Mouse (Mus musculus): ENCODE measurements around the gene Mpnd. TPM values are rescaled to one million over a fixed set of nuclear protein-coding genes. Genes with fewer than 3 reads are reported as not detected.
A peak's percentile ranks its signal among the peaks of the same experiment; 100 is the strongest.

The Mpnd gene
- polyA plus RNA-seq, 1 experiment from 2014 or later, result 115 TPM

DNA sequence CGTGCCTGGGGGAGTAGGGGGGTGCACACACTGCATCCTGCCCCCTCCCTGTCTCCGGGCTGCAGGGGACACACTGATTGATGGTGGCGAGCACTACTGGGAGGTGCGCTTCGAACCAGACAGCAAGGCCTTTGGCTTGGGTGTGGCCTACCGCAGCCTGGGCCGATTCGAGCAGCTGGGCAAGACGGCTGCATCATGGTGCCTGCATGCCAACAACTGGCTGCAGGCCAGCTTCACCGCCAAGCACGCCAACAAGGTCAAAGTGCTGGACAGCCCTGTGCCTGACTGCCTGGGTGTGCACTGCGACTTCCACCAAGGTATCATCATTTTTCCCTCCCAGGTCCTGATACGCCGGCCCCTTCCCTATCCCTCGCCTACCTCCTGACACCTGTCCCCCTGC, 9.5 kb upstream of the Mpnd start:
- Histone ChIP-seq H3K9ac (ENCODE audit: low read length) (no peak overlapping the region), H3K9me3 (ENCODE audit: control insufficient read depth, low read length) (no peaks in the 10 kb centered on the region), H3K4me3 (ENCODE audit: low read depth, low read length) (no peak overlapping the region), H3K36me3 (ENCODE audit: control insufficient read depth, insufficient read depth, low read length) (no peaks in the 10 kb centered on the region), H3K4me1 (replicated peaks; ENCODE audit: control insufficient read depth, insufficient read depth, low read length) (no peaks in the 10 kb centered on the region), H3K27ac (ENCODE audit: low read depth) (no peak overlapping the region), H3K4me2 (ENCODE audit: low read length) (no peak overlapping the region), H3K27me3 (replicated peaks; ENCODE audit: control insufficient read depth, insufficient read depth, low read length) (peaks cover 7% of the 10 kb centered on the region; the same call in 1 of the 2 replicates)
- no peak for DNase-seq (ENCODE audit: low spot score)
- WGBS, result 82% methylated on average over 15 of the region's 15 CpGs
- no peak for ATAC-seq (replicated peaks; ENCODE audit: low FRiP score, low TSS enrichment, low read depth)

DNA sequence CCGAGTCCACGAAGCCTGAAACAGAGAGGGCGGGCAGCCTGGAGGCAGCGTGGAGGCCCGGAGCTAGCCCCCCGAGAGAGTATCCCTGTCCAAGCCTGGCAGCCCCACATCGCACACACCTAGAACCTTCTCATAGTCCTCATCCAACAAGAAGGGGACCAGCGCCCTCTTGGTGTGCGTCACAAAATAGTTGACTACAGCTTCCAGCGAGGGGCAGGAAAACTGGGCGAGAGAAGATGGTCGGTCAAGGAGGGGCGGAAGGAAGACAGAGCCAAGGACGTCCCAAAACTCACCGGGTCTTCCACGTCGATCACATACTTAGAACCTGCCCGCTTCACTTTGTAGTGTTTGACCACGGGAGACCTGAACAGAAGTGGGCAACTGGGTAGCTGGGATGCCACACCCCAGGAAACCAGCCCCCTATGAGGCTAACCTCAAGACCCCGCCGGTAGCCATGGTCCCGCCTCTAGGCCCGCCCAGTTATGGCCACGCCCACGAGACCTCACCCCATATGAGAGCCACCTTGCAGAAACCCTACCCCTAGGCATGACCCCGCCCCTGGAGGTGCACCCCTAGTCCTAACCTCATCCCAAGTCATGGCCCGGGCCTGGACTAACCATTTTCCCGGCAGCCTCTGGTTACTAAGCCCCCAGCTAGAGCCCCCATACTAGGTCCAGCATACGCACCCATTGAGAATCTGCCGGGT, 5.6 kb upstream of the Mpnd start:
- Histone ChIP-seq H3K27me3 (replicated peaks; ENCODE audit: control insufficient read depth, insufficient read depth, low read length) (peaks cover 8% of the 10 kb centered on the region; the same call in 1 of the 2 replicates), H3K4me2 (ENCODE audit: low read length) (peak overlapping the region; percentile 11), H3K36me3 (ENCODE audit: control insufficient read depth, insufficient read depth, low read length) (no peaks in the 10 kb centered on the region), H3K4me3 (ENCODE audit: low read depth, low read length) (no peak overlapping the region), H3K9ac (ENCODE audit: low read length) (no peak overlapping the region), H3K4me1 (replicated peaks; ENCODE audit: control insufficient read depth, insufficient read depth, low read length) (no peaks in the 10 kb centered on the region), H3K9me3 (ENCODE audit: control insufficient read depth, low read length) (no peaks in the 10 kb centered on the region), H3K27ac (ENCODE audit: low read depth) (no peak overlapping the region)
- peak; percentile 26; the same call in 1 of the 2 replicates for ATAC-seq (replicated peaks; ENCODE audit: low FRiP score, low TSS enrichment, low read depth)
- WGBS, result 10% methylated on average over 30 of the region's 30 CpGs
- DNase-seq (ENCODE audit: low spot score), result no peak

DNA sequence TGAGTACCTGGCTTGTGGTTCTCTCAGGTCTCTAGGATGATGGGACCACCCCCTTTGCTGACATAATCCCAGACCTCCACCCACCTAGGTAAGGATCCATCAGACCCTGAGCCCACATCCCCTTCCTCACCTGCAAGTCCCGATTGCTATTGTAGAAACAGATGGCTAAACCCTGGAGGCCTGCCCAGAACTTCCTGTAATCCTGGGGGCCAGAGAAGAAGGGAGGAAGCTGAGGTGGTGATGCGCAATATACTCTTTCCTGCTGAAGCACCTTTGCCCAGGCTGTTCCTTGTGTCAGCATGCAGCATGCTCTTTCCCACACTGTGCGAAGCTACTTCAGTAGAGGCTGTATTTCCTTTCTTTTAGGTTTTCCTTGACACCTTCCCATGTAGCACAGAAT, 2.5 kb upstream of the Mpnd start:
- ATAC-seq (replicated peaks; ENCODE audit: low FRiP score, low TSS enrichment, low read depth), result no peak
- no peaks in the 10 kb centered on the region for H3K9me3 ChIP-seq (ENCODE audit: control insufficient read depth, low read length)
- H3K36me3 ChIP-seq (ENCODE audit: control insufficient read depth, insufficient read depth, low read length), result no peaks in the 10 kb centered on the region
- WGBS, result 84% methylated on average over 3 of the region's 3 CpGs
- H3K9ac ChIP-seq (ENCODE audit: low read length), result no peak overlapping the region
- peaks cover 10% of the 10 kb centered on the region; the same call in 1 of the 2 replicates for H3K4me1 ChIP-seq (replicated peaks; ENCODE audit: control insufficient read depth, insufficient read depth, low read length)
- DNase-seq (ENCODE audit: low spot score), result no peak
- H3K4me2 ChIP-seq (ENCODE audit: low read length), result no peak overlapping the region
- H3K4me3 ChIP-seq (ENCODE audit: low read depth, low read length), result no peak overlapping the region
- H3K27me3 ChIP-seq (replicated peaks; ENCODE audit: control insufficient read depth, insufficient read depth, low read length), result peaks cover 8% of the 10 kb centered on the region; the same call in 1 of the 2 replicates
- H3K27ac ChIP-seq (ENCODE audit: low read depth), result no peak overlapping the region

DNA sequence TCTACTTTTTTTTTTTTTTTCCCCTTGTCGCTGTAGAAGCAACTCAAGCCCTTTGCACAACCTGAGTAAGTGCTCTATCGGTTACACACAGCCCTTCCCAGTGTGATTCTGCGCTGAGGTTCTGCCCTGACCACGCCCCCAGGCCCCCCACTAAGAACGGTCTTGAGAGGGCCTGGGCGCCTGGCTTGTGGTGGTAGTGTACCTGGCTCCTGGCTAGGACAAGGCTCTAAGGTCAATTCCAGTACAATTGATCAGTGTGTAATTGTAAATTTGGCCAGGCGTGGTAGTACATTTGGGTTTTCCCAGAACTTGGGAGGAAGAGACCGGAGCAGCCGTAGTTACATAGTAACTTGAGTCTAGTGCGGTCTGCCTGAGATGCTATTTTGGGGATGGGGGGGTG, 1.4 kb downstream of the Mpnd start:
- ATAC-seq (replicated peaks; ENCODE audit: low FRiP score, low TSS enrichment, low read depth) (no peak), DNase-seq (ENCODE audit: low spot score) (no peak)
- Histone ChIP-seq H3K9ac (ENCODE audit: low read length) (no peak overlapping the region), H3K27me3 (replicated peaks; ENCODE audit: control insufficient read depth, insufficient read depth, low read length) (no peaks in the 10 kb centered on the region), H3K4me3 (ENCODE audit: low read depth, low read length) (no peak overlapping the region), H3K4me2 (ENCODE audit: low read length) (no peak overlapping the region), H3K9me3 (ENCODE audit: control insufficient read depth, low read length) (no peaks in the 10 kb centered on the region), H3K4me1 (replicated peaks; ENCODE audit: control insufficient read depth, insufficient read depth, low read length) (peaks cover 20% of the 10 kb centered on the region), H3K27ac (ENCODE audit: low read depth) (no peak overlapping the region; the same call in 1 of the 2 replicates), H3K36me3 (ENCODE audit: control insufficient read depth, insufficient read depth, low read length) (peaks cover 13% of the 10 kb centered on the region)
- 48% methylated on average over 10 of the region's 10 CpGs for WGBS

DNA sequence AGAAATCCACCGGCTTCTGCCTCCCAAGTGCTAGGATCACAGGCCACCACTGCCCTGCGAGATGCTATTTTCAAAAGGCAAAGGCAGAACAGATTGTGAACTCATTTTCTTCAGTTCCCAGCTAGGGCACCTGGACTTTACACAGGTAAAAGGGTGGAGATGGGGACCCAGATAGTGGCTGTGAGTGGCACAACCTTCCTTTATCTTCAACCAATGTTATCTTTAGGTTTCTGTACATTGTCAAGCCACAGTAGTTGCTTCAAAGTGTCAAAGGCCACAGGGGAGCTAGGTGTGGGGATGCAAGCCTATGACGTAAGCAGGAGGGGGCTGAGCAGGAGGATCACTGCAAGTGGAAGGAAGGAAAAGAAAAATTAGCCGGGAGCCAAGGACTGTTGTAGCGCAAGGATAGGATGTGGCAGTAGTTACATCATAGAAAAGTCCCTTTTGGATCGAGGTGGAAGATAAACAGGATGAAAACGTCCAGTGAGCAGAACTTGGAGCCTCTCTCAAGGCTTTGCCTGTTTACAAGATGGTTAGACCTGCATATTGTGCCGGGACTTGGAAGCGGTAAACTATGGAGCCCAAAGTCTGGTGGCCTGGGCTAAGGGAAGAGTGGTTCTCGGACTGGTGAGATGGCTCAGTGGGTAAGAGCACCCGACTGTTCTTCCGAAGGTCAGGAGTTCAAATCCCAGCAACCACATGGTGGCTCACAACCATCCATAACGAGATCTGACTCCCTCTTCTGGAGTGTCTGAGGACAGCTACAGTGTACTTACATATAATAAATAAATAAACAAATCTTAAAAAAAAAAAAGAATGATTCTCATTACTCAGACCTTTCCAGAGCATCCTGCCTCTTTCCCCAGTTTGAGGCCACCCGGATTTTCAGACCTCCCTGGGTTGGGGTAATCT, 2.2 kb downstream of the Mpnd start:
- H3K36me3 ChIP-seq (ENCODE audit: control insufficient read depth, insufficient read depth, low read length), result peaks cover 20% of the 10 kb centered on the region
- peak overlapping the region; percentile 40 for H3K9ac ChIP-seq (ENCODE audit: low read length)
- H3K4me1 ChIP-seq (replicated peaks; ENCODE audit: control insufficient read depth, insufficient read depth, low read length), result peaks cover 20% of the 10 kb centered on the region
- peak overlapping the region; percentile 87 for H3K27ac ChIP-seq (ENCODE audit: low read depth)
- H3K9me3 ChIP-seq (ENCODE audit: control insufficient read depth, low read length), result no peaks in the 10 kb centered on the region
- peak overlapping the region; percentile 100 for H3K4me2 ChIP-seq (ENCODE audit: low read length)
- no peaks in the 10 kb centered on the region for H3K27me3 ChIP-seq (replicated peaks; ENCODE audit: control insufficient read depth, insufficient read depth, low read length)
- peak; percentile 33 for ATAC-seq (replicated peaks; ENCODE audit: low FRiP score, low TSS enrichment, low read depth)
- peak overlapping the region; percentile 94 for H3K4me3 ChIP-seq (ENCODE audit: low read depth, low read length)
- 20% methylated on average over 13 of the region's 14 CpGs for WGBS
- DNase-seq (ENCODE audit: low spot score), result peak; percentile 69

DNA sequence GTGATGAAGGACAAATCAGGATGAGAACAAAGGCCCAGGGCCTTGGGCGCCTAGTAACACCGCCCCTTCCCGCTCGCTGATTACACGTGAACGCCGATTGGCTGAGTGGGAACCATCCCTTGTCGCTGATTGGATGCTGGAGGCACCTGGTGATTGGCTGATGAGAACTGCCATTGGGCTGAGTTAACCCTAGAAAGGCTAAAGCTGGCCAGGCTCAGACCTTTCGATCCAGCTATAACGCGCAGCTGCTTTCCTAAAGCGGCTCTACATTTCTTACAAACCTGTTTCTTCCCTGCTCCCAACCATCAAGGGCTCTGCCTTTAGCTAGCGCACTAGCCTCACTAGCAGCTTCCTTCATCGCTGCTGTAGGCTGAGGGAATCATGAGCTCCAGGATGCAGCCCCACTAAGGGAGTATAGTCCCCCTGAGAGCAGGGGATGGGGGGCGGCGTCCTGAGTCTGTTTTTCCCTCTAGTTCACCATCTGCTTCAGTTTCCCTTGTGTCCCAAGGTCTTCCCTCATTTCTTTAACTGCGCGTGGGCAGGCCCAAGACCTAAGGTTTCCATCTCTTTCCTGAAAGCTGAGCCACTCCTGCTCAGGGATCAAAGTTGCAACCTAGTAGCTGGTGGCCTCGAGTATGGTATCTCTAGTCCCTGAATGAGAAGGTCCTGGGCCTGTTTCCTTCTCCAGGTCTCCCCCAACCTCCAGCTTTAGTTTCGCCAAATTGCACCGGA, 3.0 kb downstream of the Mpnd start:
- DNase-seq (ENCODE audit: low spot score), result peak; percentile 94
- WGBS, result 1% methylated on average over 21 of the region's 21 CpGs

DNA sequence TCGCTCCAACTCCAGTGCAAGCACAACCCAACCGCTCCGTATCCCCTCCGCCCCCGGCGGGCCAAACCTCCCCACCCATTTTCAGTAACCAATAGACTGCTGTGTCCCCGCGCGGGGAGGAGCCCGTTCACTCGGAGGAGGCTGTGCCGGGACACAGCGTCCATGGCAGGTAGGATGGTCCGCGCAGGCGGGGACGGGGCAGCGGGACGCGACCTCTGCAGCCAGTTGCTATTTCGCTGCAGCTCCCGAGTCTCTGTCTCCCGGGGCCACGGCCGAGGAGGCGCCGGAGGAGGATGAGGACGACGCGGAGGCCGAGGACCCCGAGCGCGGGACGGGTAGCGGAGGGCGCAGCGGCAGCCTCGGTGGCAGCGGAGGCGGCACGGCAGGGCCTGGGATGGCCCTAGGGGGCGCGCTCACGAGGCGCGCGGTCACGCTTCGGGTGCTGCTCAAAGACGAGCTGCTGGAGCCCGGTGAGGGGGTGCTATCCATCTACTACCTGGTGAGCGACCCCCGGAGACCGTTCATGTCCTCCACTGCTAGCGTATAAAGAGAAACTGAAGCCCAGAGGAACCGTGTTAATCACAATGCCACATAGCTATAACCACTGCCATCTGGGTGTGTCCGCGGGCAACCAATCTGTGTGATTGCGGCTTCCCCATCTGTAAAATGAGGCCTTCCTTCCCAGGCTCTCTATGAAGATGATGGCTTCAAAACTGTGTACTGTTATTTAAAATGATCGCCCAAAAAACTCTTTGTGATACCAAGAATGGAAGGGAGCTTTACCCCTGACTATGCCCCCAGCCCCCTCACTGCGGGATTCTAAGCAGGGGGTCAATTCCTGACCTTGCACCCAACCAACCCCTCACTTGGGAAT, 3.8 kb downstream of the Mpnd start:
- DNase-seq (ENCODE audit: low spot score) (peak; percentile 91), ATAC-seq (replicated peaks; ENCODE audit: low FRiP score, low TSS enrichment, low read depth) (peak; percentile 88)
- no peaks in the 10 kb centered on the region for H3K27me3 ChIP-seq (replicated peaks; ENCODE audit: control insufficient read depth, insufficient read depth, low read length)
- peak overlapping the region; percentile 100 for H3K4me2 ChIP-seq (ENCODE audit: low read length)
- H3K9ac ChIP-seq (ENCODE audit: low read length), result peak overlapping the region; percentile 70
- H3K36me3 ChIP-seq (ENCODE audit: control insufficient read depth, insufficient read depth, low read length), result peaks cover 30% of the 10 kb centered on the region
- WGBS, result under 1% methylated on average over 62 of the region's 62 CpGs
- peak overlapping the region; percentile 94 for H3K4me3 ChIP-seq (ENCODE audit: low read depth, low read length)
- peak overlapping the region; percentile 87 for H3K27ac ChIP-seq (ENCODE audit: low read depth)
- no peaks in the 10 kb centered on the region for H3K9me3 ChIP-seq (ENCODE audit: control insufficient read depth, low read length)
- H3K4me1 ChIP-seq (replicated peaks; ENCODE audit: control insufficient read depth, insufficient read depth, low read length), result peaks cover 20% of the 10 kb centered on the region

More for the DNA sequence above, 3.0 kb downstream of the Mpnd start:
- Histone ChIP-seq H3K27me3 (replicated peaks; ENCODE audit: control insufficient read depth, insufficient read depth, low read length) (no peaks in the 10 kb centered on the region), H3K36me3 (ENCODE audit: control insufficient read depth, insufficient read depth, low read length) (peaks cover 26% of the 10 kb centered on the region), H3K9ac (ENCODE audit: low read length) (peak overlapping the region; percentile 70), H3K4me1 (replicated peaks; ENCODE audit: control insufficient read depth, insufficient read depth, low read length) (peaks cover 20% of the 10 kb centered on the region), H3K4me3 (ENCODE audit: low read depth, low read length) (peak overlapping the region; percentile 94), H3K9me3 (ENCODE audit: control insufficient read depth, low read length) (no peaks in the 10 kb centered on the region), H3K4me2 (ENCODE audit: low read length) (peak overlapping the region; percentile 100), H3K27ac (ENCODE audit: low read depth) (peak overlapping the region; percentile 87)
- peak; percentile 92 for ATAC-seq (replicated peaks; ENCODE audit: low FRiP score, low TSS enrichment, low read depth)

DNA sequence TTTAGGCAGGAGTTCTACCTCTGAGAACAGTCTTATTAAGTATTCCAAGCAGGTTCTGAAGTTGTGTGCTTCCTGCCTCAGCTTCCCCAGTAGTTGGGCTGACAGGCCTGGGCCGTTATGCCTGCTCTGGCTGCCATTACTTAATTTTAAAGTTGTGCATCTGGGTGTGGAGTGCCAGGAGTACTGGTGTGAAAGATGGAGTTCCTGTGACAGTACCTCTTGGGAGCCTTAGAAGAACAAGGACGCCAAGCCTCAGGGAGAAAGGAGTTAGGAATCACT, 4.4 kb downstream of the Mpnd start:
- peak overlapping the region; percentile 94 for H3K4me3 ChIP-seq (ENCODE audit: low read depth, low read length)
- 35% methylated on average over 2 of the region's 2 CpGs for whole genome bisulfite sequencing
- peak overlapping the region; percentile 70 for H3K9ac ChIP-seq (ENCODE audit: low read length)
- no peaks in the 10 kb centered on the region for H3K9me3 ChIP-seq (ENCODE audit: control insufficient read depth, low read length)
- ATAC-seq (replicated peaks; ENCODE audit: low FRiP score, low TSS enrichment, low read depth) (no peak), DNase-seq (ENCODE audit: low spot score) (no peak)
- H3K4me2 ChIP-seq (ENCODE audit: low read length), result peak overlapping the region; percentile 100
- H3K27me3 ChIP-seq (replicated peaks; ENCODE audit: control insufficient read depth, insufficient read depth, low read length), result no peaks in the 10 kb centered on the region
- H3K36me3 ChIP-seq (ENCODE audit: control insufficient read depth, insufficient read depth, low read length), result peaks cover 33% of the 10 kb centered on the region
- H3K27ac ChIP-seq (ENCODE audit: low read depth), result no peak overlapping the region
- H3K4me1 ChIP-seq (replicated peaks; ENCODE audit: control insufficient read depth, insufficient read depth, low read length), result peaks cover 20% of the 10 kb centered on the region

Data from intestine, embryonic 14.5 days (tissue).